Mouse (Mus musculus) CH12.LX (cell line): ENCODE measurements around the gene Taf13.

Experiments used
- CTCF ChIP-seq, 2 experiments: IDR thresholded peaks in 1 of 2; conservative IDR thresholded peaks in 1 of 2; 2 replicates each; pipeline ENCODE4 v1.5.1; 2011 to 2012; ENCODE audit warnings: low read depth in 2 of 2, low read length in 2 of 2, improper control_type of control experiment in 1 of 2, inconsistent platforms in 1 of 2, mild to moderate bottlenecking in 1 of 2, moderate library complexity in 1 of 2
- EP300 ChIP-seq: IDR thresholded peaks from 2 replicates; pipeline ENCODE4 v1.6.1; 2011; ENCODE audit warnings: low read length, improper control_type of control experiment
- HCFC1 ChIP-seq: IDR thresholded peaks from 2 replicates; pipeline ENCODE4 v1.6.1; 2012; ENCODE audit warnings: low read depth, mild to moderate bottlenecking, inconsistent platforms, low read length, improper control_type of control experiment
- MAZ ChIP-seq: IDR thresholded peaks from 2 replicates; pipeline ENCODE4 v1.6.1; 2012; ENCODE audit warnings: low read depth, mild to moderate bottlenecking, inconsistent platforms, low read length, improper control_type of control experiment, moderate library complexity
- POLR2A ChIP-seq: IDR thresholded peaks from 2 replicates; pipeline ENCODE4 v1.6.1; 2011; ENCODE audit warnings: low read depth, mild to moderate bottlenecking, improper control_type of control experiment, low read length
- SIN3A ChIP-seq: IDR thresholded peaks from 2 replicates; pipeline ENCODE4 v1.6.1; 2012; ENCODE audit warnings: low read length, improper control_type of control experiment, inconsistent platforms

GRCm38 (mm10) chr3:108542299-108542698 lies 29.2 kb upstream of the Taf13 start:
- TF ChIP-seq POLR2A (no peak), SIN3A (no peak), CTCF (conservative IDR thresholded peaks at IDR 0.05 in 1 of 2, IDR thresholded peaks at IDR 0.05 in 1 of 2; ENCODE audit: low read depth in 2 of 2, low read length in 2 of 2) (no peak), EP300 (no peak), HCFC1 (no peak), MAZ (no peak)
